28 mouse cellular contexts compared by ENCODE assay signal in genomic region chr7:57597341-57597740, GRCm38 (mm10).
DNase-seq lines count a peak whose midpoint lies in the region; TF ChIP-seq lines count a peak whose summit lies in the region.
"Had no signal": no experiment of that assay in that cellular context is flagged by ENCODE, and none has a peak within 500 bp of the region (broad histone marks: within the 10 kb centered on the region; RNA-seq: fewer than 3 reads in every experiment).

No protein-coding gene starts in this region.

- H3K27ac ChIP-seq in layer of hippocampus, adult 2 months = peak overlapping the region; percentile 53; the same call in 1 of the 2 replicates
- H3K27ac ChIP-seq in olfactory bulb, adult 2 months (ENCODE audit: insufficient read depth, low read depth, low read length) = 0 out of 2 replicates have a peak overlapping the region, but pooled peaks have one; percentile 12
- H3K27ac ChIP-seq in heart, embryonic 10.5 days = no peak overlapping the region
- H3K27ac ChIP-seq: embryonic facial prominence, embryonic 10.5 days; embryonic facial prominence, embryonic 15.5 days; forebrain, embryonic 12.5 days; gastrocnemius, adult 2 months; heart, adult 2 months; heart, embryonic 13.5 days; hindbrain, embryonic 15.5 days; limb, embryonic 10.5 days; limb, embryonic 15.5 days; liver, embryonic 13.5 days; midbrain, embryonic 12.5 days; neural tube, embryonic 15.5 days had no signal

- DNase-seq in layer of hippocampus, adult 2 months (ENCODE audit: low spot score in 2 of 2) = no peak
- no peak for DNase-seq in layer of hippocampus, adult 9-11 months
- peak; percentile 1 for DNase-seq in 3T3-L1 (ENCODE audit: low read depth, low spot score)
- peak; percentile 12 for DNase-seq in NIH3T3 (ENCODE audit: low read depth)
- no peak for DNase-seq in heart, embryonic 10.5 days (ENCODE audit: low spot score)
- DNase-seq: adrenal gland, adult 8-10 months; cerebellum, adult 9-11 months; gastrocnemius, adult 2 months; gastrocnemius, postnatal 36 days; heart, adult 2 months; heart, postnatal 10 days; kidney, adult 9 months; kidney, postnatal 14 days; liver, embryonic 13.5 days; lung, adult 18-20 months; lung, postnatal 4 days had no signal

- H3K4me1 ChIP-seq in olfactory bulb, adult 2 months (ENCODE audit: control insufficient read depth, insufficient read depth, low read length) = peaks cover 2% of the 10 kb centered on the region; the same call in 1 of the 2 replicates
- no peaks in the 10 kb centered on the region for H3K4me1 ChIP-seq in heart, embryonic 10.5 days
- H3K4me1 ChIP-seq: embryonic facial prominence, embryonic 10.5 days; embryonic facial prominence, embryonic 15.5 days; heart, embryonic 13.5 days; limb, embryonic 10.5 days; limb, embryonic 15.5 days; liver, embryonic 13.5 days; megakaryocyte, embryonic 14.5 days had no signal

- 37% methylated on average over 5 of the region's 5 CpGs for WGBS in olfactory bulb, adult 2 months
- WGBS in heart, embryonic 10.5 days = 72% methylated on average over 5 of the region's 5 CpGs

- H3K36me3 ChIP-seq in heart, embryonic 10.5 days = no peaks in the 10 kb centered on the region
- H3K36me3 ChIP-seq: embryonic facial prominence, embryonic 10.5 days; embryonic facial prominence, embryonic 15.5 days; forebrain, embryonic 12.5 days; heart, embryonic 13.5 days; hindbrain, embryonic 15.5 days; limb, embryonic 10.5 days; limb, embryonic 15.5 days; liver, embryonic 13.5 days; midbrain, embryonic 12.5 days; neural tube, embryonic 15.5 days had no signal

- H3K4me3 ChIP-seq in layer of hippocampus, adult 2 months = no peak overlapping the region
- no peak overlapping the region for H3K4me3 ChIP-seq in olfactory bulb, adult 2 months (ENCODE audit: insufficient read depth, low read depth, low read length)
- no peak overlapping the region for H3K4me3 ChIP-seq in heart, embryonic 10.5 days
- H3K4me3 ChIP-seq: embryonic facial prominence, embryonic 10.5 days; embryonic facial prominence, embryonic 15.5 days; forebrain, embryonic 12.5 days; gastrocnemius, adult 2 months; heart, adult 2 months; heart, embryonic 13.5 days; hindbrain, embryonic 15.5 days; limb, embryonic 10.5 days; limb, embryonic 15.5 days; liver, embryonic 13.5 days; megakaryocyte, embryonic 14.5 days; midbrain, embryonic 12.5 days; neural tube, embryonic 15.5 days had no signal

- 0 out of 2 replicates have a peak, but pooled peaks cover under 1% of the 10 kb centered on the region for H3K27me3 ChIP-seq in heart, embryonic 10.5 days (ENCODE audit: insufficient read depth, poor library complexity, severe bottlenecking)
- H3K27me3 ChIP-seq: CH12.LX; hindbrain, embryonic 15.5 days; neural tube, embryonic 15.5 days had no signal

- no peak for TF ChIP-seq POLR2A in olfactory bulb, adult 2 months (IDR thresholded peaks at IDR 0.05; ENCODE audit: insufficient read depth, low read depth, low read length)

- no peaks in the 10 kb centered on the region for H3K9me3 ChIP-seq in heart, embryonic 10.5 days
- H3K9me3 ChIP-seq: embryonic facial prominence, embryonic 10.5 days; embryonic facial prominence, embryonic 15.5 days; forebrain, embryonic 12.5 days; heart, embryonic 13.5 days; hindbrain, embryonic 15.5 days; limb, embryonic 10.5 days; limb, embryonic 15.5 days; liver, embryonic 13.5 days; midbrain, embryonic 12.5 days; neural tube, embryonic 15.5 days had no signal

- TF ChIP-seq CTCF in layer of hippocampus, adult 2 months (conservative IDR thresholded peaks at IDR 0.05) = no peak
- TF ChIP-seq CTCF in olfactory bulb, adult 2 months (IDR thresholded peaks at IDR 0.05; ENCODE audit: insufficient read depth, low read depth, low read length) = no peak

Comparison
In these comparisons a context has a peak if more than half of its experiments do, and no peak if none do; other contexts are left out.
1. DNase-seq: peak in 3T3-L1 (single experiment) and NIH3T3 (single experiment); none in layer of hippocampus, adult 2 months (0 of 2), layer of hippocampus, adult 9-11 months (single experiment) and heart, embryonic 10.5 days (single experiment).